Mouse (Mus musculus) mesoderm, embryonic 11.5 days (tissue): ENCODE measurements at regions not wholly inside any gene's neighbourhood (a gene's known extent, or its start where the extent isn't known, plus 50 kb on each side); places are given as distances from the start of the nearest gene placed in this dataset.
A peak's percentile ranks its signal among the peaks of the same experiment; 100 is the strongest.

Experiments
- DNase-seq: peaks from one replicate; pipeline ENCODE4 v3.0.0-alpha.2; 2012; ENCODE audit warnings: low read depth, low spot score

DNA sequence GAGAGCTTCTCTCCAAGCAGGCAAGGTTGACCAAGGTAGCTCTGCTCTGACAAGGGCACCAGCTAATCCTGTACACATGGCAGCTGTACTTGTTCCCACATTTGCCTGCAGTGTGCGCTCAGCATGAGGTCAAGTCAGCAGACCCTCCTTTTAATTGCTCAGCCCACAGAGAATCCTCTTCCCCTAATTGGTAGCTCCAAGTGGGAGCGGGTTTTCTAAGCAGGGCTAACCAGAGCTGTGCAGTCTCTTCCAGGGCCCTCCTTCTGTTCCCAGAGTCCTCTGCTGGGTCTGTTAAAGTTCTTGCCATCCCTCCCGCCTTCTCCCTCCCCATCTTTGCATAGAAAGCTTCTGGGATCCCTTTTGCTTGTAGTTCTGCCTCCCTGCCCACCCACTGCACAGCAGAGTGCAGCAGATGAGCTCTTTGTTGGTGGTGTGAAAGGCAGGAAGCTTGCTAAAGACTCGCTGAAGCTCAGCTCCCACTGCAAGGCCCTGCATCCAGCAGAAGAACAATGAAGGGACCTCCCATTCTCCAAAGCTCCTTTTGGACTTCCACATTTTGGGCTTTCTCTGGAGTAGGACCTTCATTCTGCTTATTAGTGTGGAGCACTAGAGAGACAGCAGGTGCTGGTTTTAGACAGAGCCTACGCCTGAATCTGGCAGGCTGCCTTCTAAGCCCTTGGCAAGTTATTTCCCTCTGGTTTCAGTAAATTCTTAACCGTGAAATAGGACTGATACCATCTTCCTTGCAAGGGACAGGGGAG lies 235.3 kb upstream of the Serp2 start:
- no peak for DNase-seq

DNA sequence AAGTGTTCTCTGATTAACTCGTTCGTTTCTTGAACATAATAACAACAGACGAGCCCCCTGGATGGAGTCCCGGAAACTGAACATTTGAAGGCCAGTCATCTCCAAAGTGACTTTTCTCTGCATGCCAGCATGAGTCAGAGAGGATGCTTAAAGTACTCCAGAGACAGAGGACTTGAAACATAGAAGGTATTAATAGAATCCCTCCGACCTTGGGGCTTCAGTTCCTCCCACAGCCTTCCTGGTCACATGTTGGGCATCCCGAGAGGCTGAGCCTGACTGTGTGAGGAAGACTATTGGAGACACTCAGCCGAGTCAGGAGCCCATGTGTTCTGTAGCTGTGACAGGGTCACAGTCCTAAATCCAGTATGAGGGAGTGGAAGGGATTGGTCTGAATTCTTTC lies 232.7 kb upstream of the Serp2 start:
- DNase-seq, result no peak

DNA sequence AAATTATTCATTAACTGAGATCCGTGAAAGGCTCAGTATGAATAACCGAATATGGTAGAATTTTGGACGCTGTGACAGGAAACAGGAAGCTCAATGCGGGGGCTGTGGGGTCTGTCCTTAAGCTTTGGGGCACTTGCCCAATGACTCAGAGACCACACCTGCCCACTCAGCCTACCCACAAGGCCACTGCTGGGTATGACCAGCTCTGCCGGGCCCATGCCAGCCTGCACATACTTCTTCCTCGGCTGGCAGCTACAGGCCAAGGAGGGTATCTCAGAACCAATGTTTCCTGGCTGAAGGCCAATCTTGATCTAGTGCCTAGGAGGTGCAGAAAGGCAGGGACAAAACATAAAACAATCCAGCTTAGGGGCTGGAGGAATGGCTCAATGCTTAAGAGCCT lies 230.9 kb upstream of the Serp2 start:
- DNase-seq, result no peak

- no peak for DNase-seq
Measured at GRCm38 (mm10) chr14:76786214-76786613, 229.5 kb upstream of the Serp2 start.

DNA sequence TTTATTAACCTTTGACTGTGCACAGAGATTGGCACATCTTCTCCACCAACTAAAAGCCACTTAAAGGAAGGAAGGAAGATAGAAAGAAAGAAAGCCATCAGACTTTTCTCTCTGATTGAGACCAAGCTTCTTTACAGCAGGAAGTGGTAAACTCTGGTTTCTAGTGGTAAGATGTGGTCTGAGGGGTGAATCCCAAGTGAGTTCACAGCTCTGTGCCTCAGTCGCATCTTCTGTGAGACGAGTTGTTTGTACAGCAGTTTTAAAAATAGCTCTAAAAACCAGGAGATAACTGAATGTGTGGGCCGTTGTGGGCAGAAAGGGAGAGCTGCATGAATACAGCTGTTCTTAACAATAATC lies 224.8 kb upstream of the Serp2 start:
- DNase-seq, result no peak

DNA sequence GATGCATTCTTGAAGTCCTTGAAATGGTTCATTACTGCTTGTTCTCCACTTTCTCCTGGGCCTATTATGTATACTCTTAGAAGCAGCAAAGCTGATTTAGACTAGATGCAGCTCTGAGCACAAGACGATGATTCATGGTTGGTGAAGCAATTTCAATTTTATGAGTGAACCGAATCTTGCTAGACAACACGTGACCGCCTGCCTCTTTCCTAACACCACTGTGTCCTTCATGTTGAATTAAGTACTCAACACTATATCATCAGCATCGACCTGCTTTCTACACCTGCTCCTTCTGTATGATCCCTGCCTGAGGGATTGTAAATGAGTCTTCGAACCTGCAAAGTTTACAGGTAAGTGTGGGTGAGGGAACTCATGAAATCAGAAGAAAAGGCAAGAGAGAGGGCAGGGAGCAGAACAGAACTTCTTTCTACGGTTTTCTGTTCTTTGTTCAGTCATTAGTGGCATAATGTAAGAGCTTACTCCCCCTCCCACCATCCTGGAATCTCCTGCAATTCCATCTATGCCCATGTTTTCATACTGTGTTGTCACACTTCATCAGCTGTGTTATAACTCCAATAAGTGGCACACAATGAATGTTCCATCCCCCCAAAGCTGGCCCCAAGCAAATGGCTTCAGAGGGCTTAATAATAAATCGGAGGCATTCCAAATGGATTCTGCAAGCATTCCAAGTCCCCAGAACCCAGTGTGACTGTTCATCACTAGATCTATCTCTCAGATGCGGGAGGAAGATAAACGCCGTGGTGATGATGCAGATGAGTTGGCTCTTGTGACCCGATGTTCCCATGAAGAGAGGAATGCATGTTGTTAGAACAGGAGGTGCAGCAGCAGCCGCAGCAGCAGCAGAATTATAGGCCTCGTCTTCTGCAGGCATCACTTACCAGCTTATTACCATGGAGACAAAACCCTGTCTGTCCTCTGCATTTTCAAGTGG lies 224.2 kb upstream of the Serp2 start:
- no peak for DNase-seq

DNA sequence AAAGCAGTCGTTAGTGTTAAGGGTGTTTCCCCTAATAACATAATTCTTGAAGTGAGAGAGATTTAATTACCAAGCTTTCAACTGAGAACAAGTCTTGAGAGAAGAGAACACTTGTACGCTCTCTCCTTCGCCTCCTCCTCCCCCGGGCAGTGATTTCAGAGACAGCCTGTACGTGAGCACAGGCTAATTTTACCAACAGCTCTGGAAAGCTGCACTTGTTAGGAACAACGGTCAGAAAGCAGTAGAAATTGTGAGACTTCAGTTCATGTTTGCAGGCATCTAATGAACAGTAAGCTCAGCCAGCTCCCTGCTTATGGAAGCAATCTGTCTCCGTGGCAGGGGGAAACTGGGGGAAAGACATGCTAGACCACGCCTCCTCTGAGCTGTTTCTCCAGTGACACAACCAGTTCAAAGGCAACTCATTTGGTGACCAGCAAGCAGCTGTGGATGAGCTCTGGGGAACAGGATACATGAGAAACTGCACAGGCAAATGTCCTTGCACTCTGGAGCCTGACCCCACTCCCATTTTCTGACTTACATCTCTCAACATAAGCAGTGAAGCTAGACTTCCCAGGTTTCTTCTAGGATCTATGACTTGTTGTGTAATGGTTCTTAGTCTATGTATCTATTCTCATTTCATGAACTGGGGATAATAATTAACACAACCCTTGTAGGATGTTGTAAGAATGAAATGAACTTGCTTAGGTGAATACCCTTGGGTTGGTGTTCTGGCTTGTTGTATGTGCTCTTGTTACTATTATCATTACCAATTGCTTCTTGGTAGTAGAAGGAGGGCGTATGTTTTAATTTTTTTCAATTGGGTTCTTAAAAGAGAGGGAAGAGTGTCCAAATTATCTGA lies 222.1 kb upstream of the Serp2 start:
- DNase-seq, result peak; percentile 25

DNA sequence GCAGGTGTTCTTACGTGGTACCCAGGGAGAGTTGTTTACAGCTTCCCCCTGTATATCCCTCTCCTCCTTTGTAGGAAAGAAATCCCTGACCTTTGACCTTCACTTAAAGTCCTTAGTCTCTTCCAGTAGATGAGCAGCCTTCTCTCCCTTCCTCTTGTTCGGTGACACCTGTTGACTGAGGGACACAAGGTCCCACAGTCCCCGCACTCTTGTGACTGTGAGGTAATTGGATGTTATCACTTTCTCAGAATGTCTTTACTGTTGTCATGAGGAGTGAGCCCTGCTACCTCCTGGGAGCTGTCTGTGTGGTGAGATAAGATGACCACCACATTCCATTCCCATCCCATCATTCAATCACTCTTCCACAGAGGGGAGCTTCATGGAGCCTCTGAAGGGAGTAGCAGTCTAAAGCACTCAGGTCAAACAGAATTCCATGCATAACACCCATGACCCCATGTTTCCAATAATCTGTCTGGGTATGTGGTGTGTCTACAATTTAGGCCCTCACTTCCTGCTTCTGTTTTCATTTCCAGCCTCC lies 218.8 kb upstream of the Serp2 start:
- DNase-seq, result peak; percentile 33

- no peak for DNase-seq
Measured at GRCm38 (mm10) chr14:76772781-76773438, 216.2 kb upstream of the Serp2 start.

DNA sequence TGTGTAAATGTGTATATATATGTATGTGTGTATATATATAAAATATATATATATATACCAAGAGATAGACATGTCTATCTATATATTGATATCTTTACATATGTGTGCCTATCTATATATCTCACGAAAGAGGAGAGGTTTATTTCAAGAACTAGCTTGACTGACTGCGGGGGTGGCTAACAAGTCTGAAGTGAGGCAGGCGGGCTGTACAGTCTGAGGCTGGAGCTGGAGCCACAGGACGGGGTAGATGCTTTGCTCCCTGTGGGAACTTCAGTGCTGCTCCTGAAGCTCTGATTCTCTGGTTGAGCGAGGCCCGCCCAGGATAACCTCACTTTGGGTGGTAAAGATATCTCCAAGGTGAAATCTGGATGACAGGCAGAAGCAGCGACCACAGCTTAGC lies 213.4 kb upstream of the Serp2 start:
- no peak for DNase-seq

GRCm38 (mm10) chr14:76767301-76767700 lies 210.6 kb upstream of the Serp2 start:
- no peak for DNase-seq

DNA sequence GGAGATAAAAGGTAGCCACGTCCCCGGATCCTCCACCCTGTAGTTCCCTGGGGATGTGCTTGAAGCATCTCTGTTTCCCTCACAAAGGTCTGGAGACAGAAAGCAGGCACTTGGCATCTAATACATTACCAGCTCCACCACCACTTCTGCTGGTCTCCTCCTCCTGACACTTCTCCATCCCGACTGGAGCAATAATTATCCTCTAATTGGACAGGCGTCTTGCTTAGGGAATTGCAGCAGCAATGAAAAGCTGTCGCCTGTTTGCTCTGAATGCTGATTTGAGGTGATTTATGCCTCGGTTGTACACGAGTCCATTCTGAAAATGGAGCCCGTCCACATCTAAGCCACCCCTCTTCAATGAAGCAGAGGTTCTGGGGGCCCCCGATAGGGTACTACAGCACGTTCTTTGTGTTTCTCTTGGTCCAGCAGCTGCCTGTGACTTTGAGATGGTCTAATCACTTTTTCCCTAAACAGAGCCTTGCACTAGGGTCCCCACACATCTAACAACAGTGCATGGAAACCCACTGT lies 209.6 kb upstream of the Serp2 start:
- peak; percentile 31 for DNase-seq

- no peak for DNase-seq
Measured at GRCm38 (mm10) chr14:76765094-76765504, 208.4 kb upstream of the Serp2 start.

GRCm38 (mm10) chr14:76764390-76764796 lies 207.7 kb upstream of the Serp2 start:
- DNase-seq, result peak; percentile 28

DNA sequence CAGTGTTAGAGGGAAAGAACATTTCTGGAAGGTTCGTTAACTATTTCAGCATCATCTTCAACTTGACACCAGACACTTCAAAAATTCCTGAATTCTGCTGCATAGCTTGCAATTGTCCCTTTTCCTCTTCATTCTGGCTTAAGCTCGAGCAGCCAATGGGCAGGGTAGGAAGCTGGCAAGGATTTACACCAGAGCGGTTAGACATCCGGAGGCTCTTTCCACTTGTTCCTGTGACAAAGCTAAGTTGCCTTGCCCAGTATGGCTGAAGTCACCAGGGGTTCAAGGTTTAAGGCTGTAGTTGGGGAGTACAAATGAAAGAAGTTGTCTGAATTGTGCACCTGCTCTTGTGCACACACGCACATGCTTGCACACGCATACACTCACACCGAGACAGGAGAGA lies 206.8 kb upstream of the Serp2 start:
- no peak for DNase-seq

DNA sequence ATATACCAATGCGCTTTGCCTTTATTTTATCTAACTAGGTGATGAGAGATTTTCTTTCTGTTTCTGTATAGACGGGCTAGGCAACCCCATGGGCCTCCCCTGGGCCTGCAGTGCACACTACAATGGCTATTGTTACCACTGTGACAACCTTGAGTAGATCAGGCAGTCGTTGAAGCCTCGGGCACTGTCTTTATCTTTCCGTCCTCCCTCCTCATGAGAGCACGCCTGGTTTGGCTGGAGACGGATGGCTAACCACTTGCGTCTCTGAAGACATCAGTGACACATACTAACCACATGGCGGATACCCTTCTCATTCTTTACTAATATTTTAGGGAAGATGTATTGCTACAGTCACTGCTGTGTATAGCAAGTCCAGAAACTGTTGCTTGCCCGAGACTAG lies 206.1 kb upstream of the Serp2 start:
- no peak for DNase-seq

GRCm38 (mm10) chr14:76761691-76762090 lies 205.0 kb upstream of the Serp2 start:
- DNase-seq, result no peak

- DNase-seq, result no peak
Measured at GRCm38 (mm10) chr14:76761274-76761673, 204.6 kb upstream of the Serp2 start.

- DNase-seq, result no peak
Measured at GRCm38 (mm10) chr14:76760509-76761023, 203.9 kb upstream of the Serp2 start.

DNA sequence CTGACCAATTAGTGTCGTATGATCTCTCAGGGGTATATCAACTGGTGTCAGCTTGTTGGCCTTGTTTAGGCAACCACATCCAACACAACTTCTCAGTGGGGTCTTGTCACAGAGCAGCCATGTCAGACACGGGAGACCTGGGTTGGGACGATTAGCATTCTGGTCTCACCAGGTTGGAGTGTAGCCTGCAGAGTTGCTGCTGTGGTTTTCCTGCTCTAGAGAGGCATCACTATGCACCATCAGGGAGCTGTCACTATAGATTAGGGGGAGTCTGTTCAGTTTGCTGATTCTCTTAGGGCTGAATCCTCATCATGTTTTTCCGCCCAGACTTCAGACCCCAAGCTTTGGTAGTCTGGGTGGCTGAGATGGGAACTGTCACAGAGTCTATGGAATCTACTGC lies 202.7 kb upstream of the Serp2 start:
- DNase-seq, result no peak

GRCm38 (mm10) chr14:76758589-76758988 lies 201.9 kb upstream of the Serp2 start:
- no peak for DNase-seq
